Mouse (Mus musculus) megakaryocyte, embryonic 14.5 days (primary cell): ENCODE results near the gene Scarb1. TPM values are rescaled to one million over a fixed set of nuclear protein-coding genes. Genes with fewer than 3 reads are reported as not detected.

Experiments
- H3K27me3 ChIP-seq: replicated peaks from 2 replicates; pipeline ENCODE3; 2012; ENCODE audit warnings: inconsistent platforms
- H3K36me3 ChIP-seq: replicated peaks from 2 replicates; pipeline ENCODE3; 2012; ENCODE audit warnings: low read length, inconsistent platforms, mixed read lengths
- H3K4me1 ChIP-seq: 2 replicates; pipeline ENCODE4 v1.6.1; 2012; ENCODE audit warnings: inconsistent platforms
- H3K4me3 ChIP-seq: replicated peaks from 2 replicates; pipeline ENCODE3; 2012; ENCODE audit warnings: moderate library complexity, mild to moderate bottlenecking, inconsistent platforms
- H3K9me3 ChIP-seq: 2 replicates; pipeline ENCODE4 v1.6.1; 2012; ENCODE audit warnings: inconsistent platforms
- FLI1 ChIP-seq: IDR thresholded peaks from 2 replicates; pipeline ENCODE4 v1.6.1; 2012; ENCODE audit warnings: low read length, inconsistent platforms, mixed read lengths
- GATA1 ChIP-seq: IDR thresholded peaks from 3 replicates; pipeline ENCODE4 v1.6.1; 2012; ENCODE audit warnings: mixed read lengths, low read length, inconsistent platforms, borderline replicate concordance
- polyA plus RNA-seq: library from polyadenylated mRNA; stranded (reverse); fragments of >175 nt; gene quantifications from 2 replicates; pipeline ENCODE4 v1.2.3, GENCODE M21; 2012; ENCODE audit warnings: low replicate concordance; ENCODE audit not compliant: insufficient read depth

Scarb1 gene
- polyA plus RNA-seq, 1 experiment = 138 TPM

DNA sequence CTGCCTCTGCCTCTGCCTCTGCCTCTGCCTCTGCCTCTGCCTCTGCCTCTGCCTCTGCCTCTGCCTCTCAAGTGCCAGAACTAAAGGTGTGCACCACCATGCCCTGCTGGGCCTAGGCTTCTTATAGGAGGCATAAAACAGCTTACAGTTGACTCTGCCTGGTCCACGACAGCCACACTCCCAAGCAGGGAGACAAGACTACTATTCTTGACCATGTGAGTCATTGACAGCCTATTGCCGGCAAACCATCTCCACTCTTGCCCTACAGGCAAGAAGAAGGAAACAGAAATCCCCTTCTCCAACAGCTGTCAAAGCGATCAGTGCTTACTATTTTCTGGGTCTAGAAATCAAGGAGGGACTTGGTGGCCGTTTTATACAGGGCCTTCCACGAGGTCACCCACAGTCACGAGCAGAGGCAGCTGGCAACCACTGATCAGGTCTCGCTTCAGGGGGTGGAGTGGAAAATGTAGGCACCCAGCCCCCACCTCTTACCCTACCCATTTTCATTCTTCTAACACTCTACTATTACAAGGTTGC, 108.4 kb downstream of the Scarb1 start:
- H3K36me3 ChIP-seq = peaks cover 7% of the 10 kb centered on the region
- peaks cover 66% of the 10 kb centered on the region for H3K4me1 ChIP-seq
- H3K4me3 ChIP-seq = no peak overlapping the region
- peaks cover 22% of the 10 kb centered on the region for H3K9me3 ChIP-seq
- TF ChIP-seq FLI1 (no peak), GATA1 (no peak)
- H3K27me3 ChIP-seq = peaks cover 38% of the 10 kb centered on the region

DNA sequence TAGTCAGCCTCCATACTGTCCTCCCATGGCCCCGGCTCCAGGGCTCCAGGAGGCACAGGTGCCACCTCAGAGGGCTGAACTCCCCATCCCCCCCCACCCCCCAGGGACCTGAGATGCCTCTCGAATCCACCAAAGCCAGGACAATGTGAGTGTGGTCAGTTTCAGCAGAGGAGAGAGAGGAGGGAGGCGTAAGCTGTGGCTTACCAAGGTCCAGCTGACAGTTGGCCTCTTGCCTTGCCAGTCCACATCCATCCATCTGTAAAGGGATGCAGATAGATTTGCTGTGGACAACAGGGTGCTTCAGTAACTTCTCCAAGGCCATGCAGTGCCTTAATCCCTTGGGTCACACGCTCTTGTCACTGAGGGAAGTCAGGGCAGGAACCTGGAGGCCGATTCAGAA, 110.4 kb downstream of the Scarb1 start:
- H3K36me3 ChIP-seq = peaks cover 7% of the 10 kb centered on the region
- TF ChIP-seq FLI1 = no peak
- no peak for TF ChIP-seq GATA1
- peaks cover 34% of the 10 kb centered on the region for H3K9me3 ChIP-seq
- peak overlapping the region; percentile 36 for H3K4me3 ChIP-seq
- H3K27me3 ChIP-seq = peaks cover 44% of the 10 kb centered on the region
- H3K4me1 ChIP-seq = peaks cover 53% of the 10 kb centered on the region

DNA sequence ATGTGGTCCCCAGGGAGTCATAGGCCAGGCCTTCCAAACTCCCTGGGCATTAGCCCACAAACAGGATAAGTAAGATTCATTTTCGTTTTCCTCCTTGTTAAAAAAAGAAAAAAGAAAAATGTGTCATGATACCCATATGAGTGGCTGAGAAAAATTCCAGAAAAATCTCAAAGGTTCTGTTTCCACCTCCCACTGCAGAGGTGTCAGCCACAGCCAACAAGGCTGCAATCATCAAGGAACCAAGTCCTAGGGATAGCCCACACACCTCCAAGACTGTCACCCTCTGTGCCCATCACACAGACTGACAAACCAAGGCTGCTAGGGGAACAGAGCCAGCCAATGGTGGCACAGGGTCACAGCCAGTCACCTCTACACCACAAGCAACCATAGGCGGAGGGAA, 111.8 kb downstream of the Scarb1 start:
- Histone ChIP-seq H3K36me3 (peaks cover 3% of the 10 kb centered on the region), H3K27me3 (peaks cover 52% of the 10 kb centered on the region), H3K9me3 (peaks cover 29% of the 10 kb centered on the region), H3K4me1 (peaks cover 39% of the 10 kb centered on the region), H3K4me3 (no peak overlapping the region)
- TF ChIP-seq FLI1 = no peak

DNA sequence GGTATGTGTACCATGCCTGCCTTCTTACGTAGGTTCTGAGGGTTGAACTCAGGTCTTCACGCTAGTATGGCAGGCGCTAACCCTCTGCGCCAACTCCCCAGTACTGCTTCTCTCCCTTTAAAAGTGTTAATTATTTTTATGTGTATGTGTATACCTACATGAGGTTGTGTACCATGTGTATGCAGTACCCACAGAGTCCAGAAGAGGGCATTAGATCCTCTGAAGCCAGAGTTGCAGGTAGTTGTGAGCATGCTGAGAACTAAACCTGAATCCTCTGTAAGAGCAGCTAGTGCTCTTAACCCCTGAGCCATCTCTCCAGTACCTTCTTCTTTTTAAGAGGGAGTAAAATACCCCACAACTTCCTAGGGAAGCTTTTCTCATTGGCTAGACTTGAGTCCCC, 113.2 kb downstream of the Scarb1 start:
- TF ChIP-seq FLI1 (no peak), GATA1 (no peak)
- H3K27me3 ChIP-seq = peaks cover 64% of the 10 kb centered on the region
- peaks cover 31% of the 10 kb centered on the region for H3K4me1 ChIP-seq
- peaks cover 29% of the 10 kb centered on the region for H3K9me3 ChIP-seq
- H3K4me3 ChIP-seq = no peak overlapping the region
- no peaks in the 10 kb centered on the region for H3K36me3 ChIP-seq

Other genes starting within 250 kb of the Scarb1 start
- 103 and 109 TPM in 2 replicates for gene Ncor2, start 161.9 kb downstream of the Scarb1 start, polyA plus RNA-seq
- 0.53 and 1.9 TPM in 2 replicates for gene Gm10382, start 48.2 kb upstream of the Scarb1 start, polyA plus RNA-seq
- 71.3 and 127 TPM in 2 replicates for gene Ubc, start 49.1 kb upstream of the Scarb1 start, polyA plus RNA-seq
- gene Dhx37, start 93.0 kb upstream of the Scarb1 start, polyA plus RNA-seq = 14.4 and 23.5 TPM in 2 replicates
- gene Bri3bp, start 100.5 kb upstream of the Scarb1 start, polyA plus RNA-seq = 36.3 and 36.5 TPM in 2 replicates
- gene Aacs, start 134.7 kb upstream of the Scarb1 start, polyA plus RNA-seq = 55.1 and 59.7 TPM in 2 replicates
- not detected in 2 replicates for gene Tmem132b, start 190.7 kb upstream of the Scarb1 start, polyA plus RNA-seq